Mouse (Mus musculus) lung, adult 18-20 months (tissue): ENCODE results near the gene Tgfbr2.
"Not testable (repeated sequence)": the region's sequence is repeated elsewhere in the genome, so short reads cannot be mapped to it uniquely, and the experiment has no call there.

Experiments
- DNase-seq, 2 experiments: peaks; one replicate each; pipeline ENCODE4 v3.0.0; 2022; ENCODE audit warnings: mixed read lengths in 2 of 2

Gene Tgfbr2

DNA sequence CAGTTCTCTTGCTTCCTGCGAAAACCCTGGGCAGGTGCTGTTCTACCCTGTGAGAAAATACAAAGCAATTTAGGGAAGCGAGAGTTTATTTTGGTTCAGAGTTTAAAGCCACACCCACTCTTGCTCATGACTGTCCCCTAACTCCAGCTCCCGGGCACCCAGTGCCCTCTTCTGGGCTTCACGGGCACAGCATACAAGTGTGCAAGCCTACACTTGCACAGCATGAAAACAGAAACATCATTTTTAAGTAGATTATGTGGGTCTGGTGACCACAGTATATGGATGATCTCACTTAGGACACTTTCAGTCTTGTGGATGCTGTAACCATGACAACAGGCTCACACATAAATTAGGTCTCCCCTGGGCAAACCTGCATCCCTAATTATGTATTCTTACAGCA lies 116.0 kb downstream of the Tgfbr2 start:
- peak in 1 of 2 experiments; percentile 10 for DNase-seq

DNA sequence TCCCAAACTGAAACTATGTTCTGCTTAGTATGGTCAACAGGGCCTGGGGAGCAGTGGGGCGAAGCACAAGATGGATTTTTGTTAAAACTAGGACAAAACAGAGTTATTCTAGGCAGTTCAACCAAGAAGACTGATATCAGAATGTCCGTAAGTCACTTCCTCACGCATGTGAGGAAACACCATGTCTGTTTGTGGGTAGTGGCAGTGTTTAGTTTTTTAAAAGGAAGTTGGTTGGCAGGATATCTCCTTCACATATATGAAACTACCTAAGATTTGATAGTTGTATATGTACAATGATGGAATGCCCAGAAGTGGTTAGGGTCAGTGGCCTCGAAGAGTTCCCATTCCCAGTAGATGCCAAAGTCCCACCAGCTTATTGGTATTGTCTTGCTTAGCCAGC lies 116.7 kb downstream of the Tgfbr2 start:
- DNase-seq: no peak

DNA sequence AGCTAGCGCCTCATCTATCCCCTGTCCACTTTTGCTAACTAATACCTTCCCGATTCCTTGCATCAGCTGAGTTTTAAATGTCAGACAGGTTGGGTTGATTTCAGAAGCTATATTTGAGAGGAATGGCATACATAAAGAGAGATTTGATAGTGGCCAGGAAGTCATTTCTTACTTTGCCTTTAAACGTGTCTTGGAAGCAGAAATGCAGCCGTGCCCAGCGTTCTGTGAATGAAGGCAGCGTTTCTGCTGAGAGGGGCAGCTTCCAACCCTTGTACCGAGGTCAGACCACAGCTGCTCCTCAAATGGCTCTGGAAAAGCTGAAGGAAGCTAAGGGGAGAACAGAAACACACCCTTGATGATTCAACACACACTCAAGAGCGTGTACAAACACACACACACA lies 121.2 kb downstream of the Tgfbr2 start:
- DNase-seq: no peak

DNA sequence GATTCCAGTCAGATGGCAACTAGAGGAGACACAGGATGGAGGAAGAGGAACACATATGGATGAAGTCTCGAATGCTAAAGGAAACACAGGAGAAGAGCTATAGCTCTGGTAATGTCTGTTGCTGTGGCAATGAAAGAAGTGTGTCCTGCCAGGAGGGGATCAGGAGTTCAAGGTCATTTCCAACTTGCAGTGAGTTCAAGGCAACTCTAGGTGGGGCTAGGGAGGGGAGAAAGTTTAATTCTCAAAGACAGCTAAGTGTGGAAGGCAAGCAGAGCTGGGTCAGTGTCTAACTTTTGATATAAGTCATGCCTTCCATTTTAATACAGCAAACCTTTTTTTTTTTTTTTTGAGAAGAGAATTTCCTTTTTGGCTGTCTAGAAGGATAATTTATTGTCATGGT lies 125.2 kb downstream of the Tgfbr2 start:
- no peak for DNase-seq

DNA sequence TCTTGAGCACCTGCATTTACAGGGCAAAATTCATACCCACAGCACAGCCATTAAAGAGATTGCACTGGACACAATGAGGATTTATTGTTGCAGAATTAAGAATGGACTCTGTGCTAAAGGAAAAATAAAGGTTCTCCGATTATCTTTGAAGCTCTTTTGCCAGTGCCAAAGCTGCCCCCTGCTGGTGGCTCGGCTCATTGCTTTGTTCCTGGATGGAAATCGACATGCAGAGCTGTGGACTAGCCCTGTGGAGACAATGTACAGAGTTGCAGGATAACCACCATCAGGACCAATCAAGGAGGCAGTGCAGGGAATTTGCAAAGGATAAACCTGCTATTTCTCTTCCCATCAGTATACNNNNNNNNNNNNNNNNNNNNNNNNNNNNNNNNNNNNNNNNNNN lies 133.4 kb downstream of the Tgfbr2 start:
- peak; percentile 37 to 55 for DNase-seq

DNA sequence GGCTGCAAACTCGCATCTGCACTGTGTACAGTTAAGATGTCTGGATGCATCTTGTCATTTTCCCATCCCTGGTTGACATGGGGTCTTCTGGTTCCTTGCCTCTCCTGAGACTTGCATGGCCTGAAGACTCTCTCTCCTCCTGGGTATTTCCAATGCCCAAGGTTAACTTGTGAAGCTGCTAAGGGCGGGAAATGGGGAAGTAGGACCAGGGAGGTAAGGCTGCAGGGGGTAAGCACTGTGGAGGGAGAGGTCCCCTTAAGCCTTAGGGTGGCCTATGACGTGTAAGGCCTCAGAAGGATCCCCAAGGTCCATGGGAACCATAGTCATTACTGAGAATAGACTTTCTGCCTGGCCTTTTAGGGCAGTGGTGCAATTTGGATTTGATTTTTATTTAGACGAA lies 133.8 kb downstream of the Tgfbr2 start:
- DNase-seq: no peak

DNA sequence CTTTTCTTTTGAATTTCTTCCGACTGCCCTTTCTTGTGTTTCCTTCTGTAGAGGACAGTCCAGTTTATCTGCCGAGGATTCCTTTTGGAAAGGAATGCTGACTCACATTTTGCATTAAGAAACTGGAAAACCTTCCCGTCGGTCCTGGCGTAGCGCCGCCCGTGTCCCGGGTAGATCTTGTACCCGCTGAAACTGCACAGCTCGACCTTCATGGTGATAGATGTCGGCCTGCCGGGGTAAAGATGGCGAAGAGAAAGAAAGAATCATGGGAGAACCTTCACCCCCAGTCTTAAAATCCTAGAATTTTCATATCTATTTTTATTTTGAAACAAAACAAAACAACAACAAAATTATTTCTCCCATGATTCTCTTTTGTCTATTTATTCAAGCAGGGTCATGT lies 134.3 kb downstream of the Tgfbr2 start:
- DNase-seq: not testable (repeated sequence)

DNA sequence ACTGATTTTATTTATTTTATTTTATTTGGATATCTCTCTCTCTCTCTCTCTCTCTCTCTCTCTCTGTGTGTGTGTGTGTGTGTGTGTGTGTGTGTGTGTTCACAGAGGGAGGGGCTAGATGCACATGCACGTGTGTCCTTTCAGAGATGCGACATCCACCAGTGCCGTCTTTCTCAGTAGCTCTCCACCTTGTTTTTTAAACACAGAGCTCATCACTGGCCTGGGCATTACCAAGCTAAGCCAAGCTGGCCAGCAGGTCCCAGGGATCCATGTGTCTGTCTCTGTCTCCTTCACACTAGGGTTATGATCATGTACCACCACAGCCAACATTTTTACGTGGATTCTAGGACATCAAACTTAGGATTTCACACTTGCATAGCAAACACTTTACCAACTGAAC lies 135.2 kb downstream of the Tgfbr2 start:
- no peak for DNase-seq

DNA sequence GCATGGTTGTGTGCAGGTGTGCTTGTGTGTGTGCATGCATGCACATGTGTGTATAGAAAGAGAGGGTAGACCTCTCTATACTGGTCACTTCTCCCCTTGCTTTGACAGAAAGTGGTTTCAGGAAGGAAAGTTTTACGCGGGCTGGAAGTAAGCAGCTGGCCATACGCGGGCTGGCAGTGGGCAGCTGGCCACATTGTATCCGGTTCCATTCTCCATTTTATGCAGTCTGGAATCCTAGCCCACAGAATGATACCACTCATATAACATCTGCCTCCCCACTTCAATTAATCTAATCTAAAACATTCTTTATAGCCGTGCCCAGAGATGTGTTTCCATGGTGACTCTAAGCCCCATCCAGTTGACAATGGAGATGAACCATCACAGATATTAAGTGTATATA lies 136.9 kb downstream of the Tgfbr2 start:
- no peak for DNase-seq
